Mouse (Mus musculus) gastrocnemius, postnatal 10 days (tissue): ENCODE measurements around the gene Tmed3. TPM values are rescaled to one million over a fixed set of nuclear protein-coding genes. Genes with fewer than 3 reads are reported as not detected.

Source experiments
- total RNA-seq, 2 experiments: library from RNA; stranded (reverse); gene quantifications; 2 replicates each; pipeline ENCODE4 v1.2.3; 2021

The Tmed3 gene
- total RNA-seq, 2 experiments from 2014 or later = 43.0 to 49.4 TPM

Other genes starting within 250 kb of the Tmed3 start
- gene Minar1, start 81.9 kb downstream of the Tmed3 start, total RNA-seq = under 1 TPM; 0.12 to 0.23 TPM
- gene Ankrd34c, start 33.4 kb upstream of the Tmed3 start, total RNA-seq = not detected
- gene Rasgrf1, start 204.8 kb upstream of the Tmed3 start, total RNA-seq = under 1 TPM; 0.14 to 0.29 TPM